Mouse (Mus musculus) cerebellum, postnatal 10 days (tissue): ENCODE data around the gene Pon2.
"Not testable (repeated sequence)": the region's sequence is repeated elsewhere in the genome, so short reads cannot be mapped to it uniquely, and the experiment has no call there.

Experiments used
- DNase-seq, 2 experiments: peaks; one replicate each; pipeline ENCODE4 v3.0.0; 2021; ENCODE audit warnings: mixed read lengths in 2 of 2

The Pon2 gene

DNA sequence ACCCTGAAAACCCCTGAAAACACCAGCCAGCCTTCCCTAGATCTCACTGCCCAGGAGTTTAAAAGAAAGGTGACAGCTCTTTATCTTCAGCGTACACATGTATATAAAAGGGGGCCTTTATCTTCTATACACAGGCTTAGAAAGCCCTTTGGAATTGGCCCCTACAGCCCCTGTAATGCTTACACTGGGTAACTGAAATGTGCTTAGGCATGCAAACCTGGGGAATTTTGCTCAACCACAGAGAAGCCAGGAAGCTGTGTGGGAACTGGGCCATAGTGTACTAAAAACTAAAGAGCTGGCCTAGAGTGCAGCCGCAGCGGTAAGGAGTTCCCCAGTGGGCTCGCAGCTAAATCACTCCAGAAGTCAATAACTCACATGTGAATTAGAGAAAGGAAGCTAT is 6.8 kb downstream of the Pon2 start:
- DNase-seq = no peak

DNA sequence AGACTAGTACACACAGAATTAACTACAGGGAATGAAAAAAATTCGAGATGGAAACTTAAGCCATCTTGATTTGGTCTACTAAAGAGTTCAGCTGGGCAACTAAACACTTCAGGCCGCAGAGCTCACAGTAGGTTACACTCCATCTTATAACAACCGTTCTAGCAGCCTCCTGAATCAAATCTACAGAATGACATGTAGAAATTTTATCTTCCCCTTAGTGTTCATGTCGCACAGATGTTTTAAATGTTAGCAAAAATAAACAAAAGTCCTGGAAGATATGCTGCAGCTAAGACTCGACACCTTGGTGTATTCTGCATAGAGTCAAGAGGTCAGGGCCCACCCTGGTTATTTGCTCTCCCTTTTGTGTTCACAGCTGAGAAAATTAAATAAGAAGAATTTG is 10.3 kb downstream of the Pon2 start:
- no peak for DNase-seq

DNA sequence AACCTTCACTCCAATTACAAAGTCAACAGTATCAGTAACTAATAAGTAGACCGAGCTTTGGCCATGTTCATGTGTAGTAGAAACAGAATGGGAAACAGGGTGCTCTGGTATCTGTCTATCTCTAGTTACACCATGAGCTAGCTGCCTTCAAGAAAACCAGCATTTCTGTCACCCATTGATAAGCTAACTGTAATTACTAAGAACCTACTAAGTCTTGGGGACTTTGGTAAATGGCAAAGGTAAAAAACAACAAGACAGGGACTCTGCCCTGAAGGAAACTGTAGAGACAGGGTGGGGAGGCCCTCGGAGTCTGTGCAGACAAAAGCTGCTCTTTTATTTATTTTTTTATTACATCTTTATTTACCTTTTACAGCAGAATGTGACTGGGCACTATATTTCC is 10.9 kb downstream of the Pon2 start:
- no peak for DNase-seq

DNA sequence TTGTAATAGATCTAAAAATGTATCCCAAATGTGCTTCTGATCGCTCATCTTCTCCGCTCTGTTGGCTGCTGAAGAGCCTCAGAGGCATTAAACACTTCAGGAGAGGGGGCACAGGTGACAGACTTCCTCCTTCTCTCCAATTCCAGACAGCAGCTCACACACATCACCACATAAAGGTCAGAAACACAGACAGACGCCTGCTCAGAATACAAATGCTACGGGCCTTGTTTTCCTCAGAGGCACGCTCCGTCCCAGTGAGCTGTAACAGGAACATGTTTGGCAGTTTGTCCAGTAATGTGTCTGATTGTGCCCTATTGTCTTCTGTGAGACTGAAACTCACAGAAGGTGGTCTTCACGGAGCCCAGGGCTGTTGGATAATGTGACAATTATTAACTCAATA is 15.8 kb downstream of the Pon2 start:
- DNase-seq = peak in 1 of 2 experiments; percentile 7

DNA sequence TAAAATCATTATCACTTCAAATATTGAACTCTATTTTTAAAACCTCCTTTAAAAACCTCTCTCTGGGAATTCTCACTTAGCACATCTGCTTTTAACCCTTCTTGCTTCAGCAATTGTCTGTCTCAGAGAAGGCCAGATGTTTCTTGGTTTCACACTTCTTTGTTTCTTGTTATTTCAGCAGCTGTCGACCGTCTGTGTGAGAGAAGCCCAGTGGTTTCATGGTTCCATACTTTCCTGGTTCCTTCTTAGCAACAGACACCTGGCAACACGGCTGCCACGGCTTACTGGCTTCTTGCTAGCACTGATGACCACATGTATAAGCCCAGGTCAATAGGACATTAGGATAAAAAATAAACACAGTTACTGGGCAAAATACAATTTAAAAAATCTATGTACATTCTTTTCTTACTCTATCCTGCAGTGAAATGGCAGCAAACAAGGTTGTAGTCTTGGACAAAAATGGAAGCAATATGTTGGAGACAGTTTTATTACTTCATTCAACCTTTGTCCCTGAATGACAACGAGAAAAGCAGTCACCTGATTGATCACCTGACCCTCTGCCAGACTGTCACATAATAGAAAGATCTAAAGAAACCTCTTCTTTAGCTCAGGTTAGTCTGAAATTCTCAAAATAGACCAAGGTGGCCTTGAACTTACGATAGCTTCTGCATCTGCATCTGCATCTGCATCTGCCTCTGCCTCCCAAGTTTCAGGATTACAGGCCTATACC is 17.5 kb downstream of the Pon2 start:
- DNase-seq = no peak

DNA sequence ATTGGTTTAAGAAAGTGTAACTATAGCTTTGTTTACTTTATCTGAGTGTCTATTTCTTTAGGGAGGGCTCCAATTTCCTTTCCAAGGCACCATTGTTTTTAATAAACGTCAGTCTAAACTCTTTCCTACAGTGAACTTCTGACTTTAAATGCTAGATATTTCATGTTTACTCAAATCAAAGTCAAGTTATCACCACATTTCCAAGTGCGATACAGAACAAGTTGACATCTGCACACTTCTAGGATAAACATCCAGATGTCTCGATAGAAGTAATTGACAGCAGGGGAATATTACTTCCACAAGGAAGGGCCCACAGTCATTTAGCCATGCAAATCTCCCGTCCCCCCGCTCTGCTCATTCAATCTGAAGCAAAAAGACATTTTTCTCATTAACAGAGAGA is 20.3 kb downstream of the Pon2 start:
- DNase-seq = no peak

DNA sequence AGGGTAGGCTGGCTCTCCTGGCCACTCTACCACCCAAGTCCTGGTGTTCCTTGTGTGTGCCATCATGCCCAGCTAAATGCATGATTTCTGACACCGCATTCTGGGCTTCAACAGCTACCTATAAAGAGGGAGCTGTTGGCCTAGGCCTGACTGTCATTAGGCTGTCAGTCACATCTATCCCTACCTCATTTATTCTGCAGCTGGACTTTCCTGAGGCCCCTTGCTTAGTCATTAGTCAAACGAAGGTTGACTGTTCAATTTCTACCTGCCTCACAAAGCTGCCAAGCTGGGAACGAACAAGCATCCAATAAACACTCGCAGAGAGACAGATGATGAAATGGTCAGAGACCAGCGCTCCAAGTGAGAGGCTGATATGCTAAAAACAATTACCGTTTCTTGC is 28.6 kb downstream of the Pon2 start:
- DNase-seq = no peak

DNA sequence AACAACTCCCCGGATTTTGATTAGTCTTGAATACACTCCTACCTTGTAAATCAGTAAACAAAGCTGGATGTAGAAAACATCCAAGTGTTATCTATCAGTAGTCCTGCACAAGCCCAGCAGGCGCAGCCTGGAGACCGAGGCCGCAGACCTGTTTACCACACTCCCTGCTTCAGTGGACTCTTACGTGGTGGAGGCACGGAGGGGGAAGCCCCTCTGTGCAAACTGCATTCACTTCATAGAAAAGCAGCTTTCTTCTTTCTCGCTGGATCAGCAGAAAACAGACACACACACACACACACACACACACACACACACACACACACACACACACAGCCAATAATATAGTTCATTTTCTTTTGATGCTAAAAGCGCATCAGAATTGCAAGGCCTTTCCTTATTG is 33.5 kb downstream of the Pon2 start:
- DNase-seq = no peak

DNA sequence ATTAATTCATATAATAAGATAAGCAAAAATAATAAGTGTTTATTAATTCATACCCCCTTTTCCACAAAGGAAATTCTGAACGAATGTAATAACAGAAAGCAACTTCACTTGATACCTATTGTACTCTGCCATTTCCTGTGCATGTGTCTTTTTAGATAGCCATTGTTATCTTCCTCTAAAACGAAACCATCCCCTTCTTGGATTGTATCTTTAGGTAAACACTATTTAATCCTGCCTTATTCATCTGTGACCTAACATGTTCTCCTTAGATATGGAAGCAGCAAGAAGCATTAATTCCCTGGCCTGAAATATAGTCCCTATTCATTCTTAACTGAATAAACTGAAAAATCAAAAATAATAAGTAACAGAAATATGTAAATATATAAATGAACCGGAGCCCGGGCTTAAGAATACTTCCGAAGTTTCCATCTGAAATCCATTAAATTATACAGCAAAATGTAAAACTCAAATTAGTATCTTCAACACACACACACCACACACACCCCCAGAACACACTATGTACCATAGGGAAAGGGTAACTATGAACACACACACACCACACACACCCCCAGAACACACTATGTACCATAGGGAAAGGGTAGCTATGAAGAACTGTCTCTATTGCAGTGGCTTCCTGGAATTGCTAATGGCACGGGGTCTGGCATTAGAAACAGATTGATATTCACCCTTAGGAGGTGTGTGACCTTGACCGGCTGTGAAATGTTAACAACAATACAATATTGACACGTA is 34.8 kb downstream of the Pon2 start:
- no peak for DNase-seq

DNA sequence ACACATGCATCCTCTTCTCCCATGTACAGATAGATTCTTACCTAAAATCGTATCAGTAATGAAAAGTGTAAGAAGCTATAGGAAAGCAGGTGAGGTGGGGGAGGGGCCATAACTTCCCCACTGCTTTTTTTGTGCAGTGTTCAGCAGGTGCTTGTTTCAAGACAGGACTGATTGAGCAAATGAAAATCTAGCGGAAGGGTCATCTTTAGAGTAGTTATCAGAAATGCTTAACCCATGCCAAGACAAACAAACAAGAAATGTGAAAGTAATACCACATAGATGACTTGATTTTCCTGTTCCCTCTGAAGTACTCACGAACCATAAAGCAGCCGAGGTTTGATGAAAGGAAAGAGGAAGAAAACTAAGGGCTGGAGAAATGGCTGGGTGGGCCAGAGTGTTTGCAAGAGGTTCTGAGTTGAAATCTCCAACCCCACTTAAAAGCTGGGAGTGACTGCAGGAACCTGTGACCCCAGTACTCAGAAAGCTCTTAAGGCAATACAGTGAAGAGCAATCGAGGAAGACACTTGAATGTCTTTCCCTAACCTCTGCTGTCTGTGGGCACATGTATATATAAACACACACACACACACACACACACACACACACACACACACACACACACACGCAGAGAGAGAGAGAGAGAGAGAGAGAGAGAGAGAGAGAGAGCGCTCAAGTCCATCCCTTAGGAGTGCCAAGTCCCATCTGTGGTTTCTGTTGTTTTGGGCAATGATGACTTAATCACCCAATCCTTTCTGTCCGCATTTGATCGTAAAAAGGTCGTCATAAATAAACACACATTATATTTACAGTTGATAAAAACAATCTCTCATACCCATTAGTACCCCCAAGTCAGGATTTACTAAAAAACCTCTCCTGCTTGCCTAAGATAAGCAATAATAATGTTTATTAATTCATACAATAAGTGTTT is 35.7 kb downstream of the Pon2 start:
- no peak for DNase-seq

DNA sequence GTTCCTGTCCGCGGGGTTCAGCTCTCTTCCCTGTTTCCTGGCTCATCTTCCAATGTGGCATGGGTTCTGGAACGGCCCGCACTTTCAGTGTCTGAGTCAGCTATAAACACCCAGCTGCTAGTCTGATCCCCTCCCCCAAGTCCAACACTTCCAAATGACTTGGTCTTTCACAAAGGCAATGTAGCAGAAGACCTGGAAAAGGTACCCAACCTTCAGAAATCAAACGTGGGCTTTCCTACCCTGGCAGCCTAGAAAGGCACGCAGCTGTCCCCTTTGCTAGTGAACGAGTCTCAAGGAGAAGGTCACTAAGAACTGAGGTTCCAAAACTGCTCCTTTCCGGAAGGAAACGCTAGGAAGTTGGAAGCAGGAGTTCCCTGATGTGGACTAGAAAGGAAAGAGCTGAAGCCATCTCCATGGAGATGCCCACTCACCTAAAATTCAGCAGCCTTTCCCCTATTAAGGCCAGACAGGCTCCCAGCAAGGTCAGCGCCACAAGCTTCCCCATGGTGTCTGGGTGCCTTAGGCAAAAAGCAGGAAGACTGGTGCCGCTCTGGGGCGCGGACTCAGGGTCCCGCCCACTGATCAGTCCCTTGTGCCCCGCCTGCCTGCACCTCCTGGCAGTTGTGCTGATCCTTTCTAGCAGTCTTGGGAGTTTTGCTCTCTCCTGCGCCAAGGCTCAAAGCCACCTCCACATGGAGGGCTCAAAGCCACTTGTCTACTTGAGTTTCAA is 42.4 kb downstream of the Pon2 start, which contains the start of gene Pon3:
Gene Pon3 (minus strand): TSS at position 565 of the 730 bp plus-strand sequence.
- DNase-seq = peak; percentile 42 to 52

DNA sequence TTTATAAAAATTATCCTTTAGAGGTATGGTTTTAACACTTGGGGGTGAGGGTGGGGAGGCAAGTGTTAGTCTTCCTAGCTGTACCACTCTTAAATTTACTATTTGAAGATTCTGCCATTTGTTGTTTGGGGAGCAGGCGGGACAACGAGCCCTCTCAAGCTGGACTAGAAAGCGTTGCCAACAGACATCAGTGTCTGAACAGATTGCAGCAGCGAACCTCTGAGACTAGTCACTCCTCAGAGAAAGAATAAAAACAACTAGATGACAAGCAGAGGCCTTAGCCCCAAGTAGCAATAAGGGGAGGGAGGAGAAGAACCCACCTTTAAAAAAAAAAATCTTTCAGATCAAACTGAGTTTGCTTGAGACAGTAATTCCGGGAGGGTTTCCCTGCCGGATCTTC is 43.0 kb downstream of the Pon2 start:
- peak; percentile 19 to 22 for DNase-seq

DNA sequence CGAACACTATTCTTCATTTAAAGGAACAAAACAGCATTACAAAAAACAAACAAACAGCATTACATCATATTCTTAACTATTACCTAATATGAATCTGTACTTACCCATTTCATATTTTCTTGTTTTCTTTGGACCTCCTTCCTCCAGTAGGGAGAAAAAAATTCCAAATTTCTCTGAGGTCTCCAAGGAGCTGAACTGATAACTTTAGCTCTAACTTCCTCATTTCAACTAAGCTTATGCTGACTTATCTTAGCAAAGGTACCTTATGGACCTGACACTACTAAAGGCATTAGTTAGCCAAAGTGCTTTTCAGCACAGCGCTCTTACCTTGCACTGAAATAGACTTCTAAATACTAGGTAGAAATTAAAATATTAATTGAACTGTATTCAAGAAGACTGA is 43.4 kb downstream of the Pon2 start:
- no peak for DNase-seq

DNA sequence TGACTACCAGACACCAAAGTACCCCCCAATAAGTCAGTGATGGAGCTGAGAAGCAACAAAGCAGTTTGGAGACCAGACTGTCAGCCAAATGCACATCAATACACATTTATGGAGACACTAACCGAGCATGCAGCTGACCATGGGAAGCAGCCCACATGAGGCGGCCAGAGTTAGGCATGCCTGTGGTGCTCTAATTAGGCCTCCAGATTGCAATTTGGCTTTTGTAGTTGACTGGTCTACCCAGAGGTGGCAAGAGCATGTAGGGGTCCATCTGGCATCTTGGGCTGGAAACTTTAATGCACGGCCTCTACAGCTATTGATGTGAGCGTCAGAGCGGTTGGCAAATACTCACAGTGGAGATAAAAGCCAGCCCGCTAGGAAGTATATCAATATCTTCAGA is 52.3 kb downstream of the Pon2 start:
- peak; percentile 26 to 61 for DNase-seq

DNA sequence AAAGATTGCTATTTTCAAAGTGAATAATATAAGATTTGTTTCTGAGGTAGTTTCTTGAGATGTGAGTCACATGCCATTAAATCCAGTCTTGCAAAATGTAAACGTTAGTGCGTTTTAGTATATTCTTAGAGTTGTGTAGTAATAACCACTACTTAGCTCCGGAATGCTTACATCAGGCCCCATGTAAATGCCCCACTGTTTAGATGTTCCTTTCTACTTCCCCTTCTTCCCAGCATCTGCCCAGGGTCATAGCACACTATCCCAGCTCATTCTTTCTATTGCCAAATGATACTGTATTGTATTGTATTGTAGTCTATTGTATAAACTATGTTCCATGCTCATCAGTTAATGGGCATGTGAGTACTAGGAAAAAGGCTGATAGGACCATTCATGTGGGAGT is 59.5 kb downstream of the Pon2 start:
- no peak for DNase-seq

DNA sequence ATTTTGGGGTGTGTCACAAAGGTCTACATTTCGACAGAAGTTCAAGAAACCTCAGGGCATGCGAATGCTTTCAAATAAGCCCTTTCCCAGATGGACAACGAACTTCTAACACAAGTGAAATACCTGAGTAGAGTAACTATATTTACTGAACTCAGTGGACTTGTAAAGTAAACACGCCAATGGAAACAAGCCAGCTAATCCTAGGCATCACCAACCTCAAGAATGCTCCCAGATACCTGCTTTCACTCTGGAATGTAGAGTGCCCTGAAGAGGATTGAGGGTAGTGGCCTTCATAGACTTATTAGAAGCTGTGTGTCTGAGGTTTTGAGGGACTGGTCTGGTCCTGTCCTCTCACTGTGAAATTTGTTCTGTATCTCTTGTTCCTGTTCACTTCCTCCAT is 60.7 kb downstream of the Pon2 start:
- no peak for DNase-seq

DNA sequence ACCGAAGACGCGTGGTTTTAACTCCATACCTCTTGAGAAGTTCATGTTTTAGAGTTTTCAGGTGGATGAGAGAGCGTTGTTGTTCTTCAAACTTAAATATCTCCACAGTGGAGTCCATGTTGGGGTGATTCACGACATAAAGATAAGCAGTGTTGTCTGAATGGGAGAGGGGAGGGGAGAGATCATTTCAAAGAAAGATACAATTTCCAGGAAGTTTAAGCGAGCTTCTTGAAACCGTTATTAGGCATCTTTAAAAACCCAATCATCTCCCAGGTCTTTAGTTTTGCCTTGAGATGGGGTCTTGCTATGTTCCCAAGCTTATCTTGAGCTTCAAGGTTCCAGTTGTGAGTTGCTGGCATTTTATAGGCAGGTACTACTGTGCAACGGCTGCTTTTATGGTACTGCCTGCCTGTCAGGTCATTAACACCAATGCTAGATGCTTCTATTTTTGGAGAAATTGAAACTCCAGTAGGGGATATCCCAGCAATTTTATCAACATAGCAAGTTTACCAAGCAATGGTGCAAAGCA is 61.3 kb downstream of the Pon2 start:
- no peak for DNase-seq

DNA sequence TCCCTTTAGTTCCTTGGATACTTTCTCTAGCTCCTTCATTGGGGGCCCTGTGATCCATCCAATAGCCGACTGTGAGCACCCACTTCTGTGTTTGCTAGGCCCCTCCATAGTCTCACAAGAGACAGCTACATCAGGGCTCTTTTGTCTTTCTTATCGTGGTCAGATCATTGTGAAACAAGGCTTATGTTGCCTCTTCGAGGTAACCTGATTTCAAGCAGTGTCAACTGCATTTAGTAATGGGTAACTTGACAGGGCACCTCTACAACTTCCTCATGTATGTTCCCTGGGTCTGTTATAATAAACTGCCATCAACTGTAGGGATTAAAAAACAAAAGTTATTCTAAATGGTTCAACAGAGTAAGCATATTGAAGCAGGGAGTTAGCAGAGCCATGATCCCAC is 63.7 kb downstream of the Pon2 start:
- DNase-seq = no peak

DNA sequence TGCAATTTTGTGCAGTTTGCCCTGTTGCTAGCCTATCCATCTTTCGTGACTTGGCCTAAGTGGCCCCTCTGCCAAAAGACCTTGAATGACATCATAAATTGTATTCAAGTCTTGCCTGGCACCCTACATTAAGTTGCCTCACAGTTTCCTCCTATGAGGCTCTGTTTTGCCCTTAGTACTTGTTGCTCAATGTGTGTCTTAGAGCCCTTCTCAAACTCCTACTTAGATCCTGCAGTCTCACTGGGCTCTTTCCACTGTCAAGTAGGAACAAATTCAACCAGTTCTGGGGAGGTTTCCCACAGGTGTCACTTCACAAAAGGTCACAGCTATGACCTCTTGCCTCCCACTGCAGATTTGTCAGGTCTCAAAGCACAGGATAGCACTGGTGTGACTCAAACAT is 64.4 kb downstream of the Pon2 start:
- DNase-seq = no peak

DNA sequence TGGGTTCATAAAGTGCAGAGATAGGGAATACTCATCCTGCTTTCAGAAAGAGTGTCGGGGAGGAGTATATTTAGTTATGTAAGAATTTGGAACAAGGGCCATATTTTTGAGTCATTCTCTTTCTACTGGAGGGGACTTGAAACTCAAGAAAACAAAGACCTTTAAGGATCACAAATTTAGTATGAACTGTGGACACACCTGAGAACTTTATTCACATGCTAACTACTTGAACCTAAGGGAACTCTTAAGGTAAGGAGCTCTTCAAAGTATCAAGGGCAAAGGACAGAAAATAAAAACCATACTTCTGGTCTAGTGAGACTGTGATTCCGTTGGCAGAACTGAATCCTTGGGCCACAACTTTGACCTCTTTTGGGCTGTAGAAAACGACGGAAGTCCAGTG is 66.2 kb downstream of the Pon2 start:
- DNase-seq = no peak

DNA sequence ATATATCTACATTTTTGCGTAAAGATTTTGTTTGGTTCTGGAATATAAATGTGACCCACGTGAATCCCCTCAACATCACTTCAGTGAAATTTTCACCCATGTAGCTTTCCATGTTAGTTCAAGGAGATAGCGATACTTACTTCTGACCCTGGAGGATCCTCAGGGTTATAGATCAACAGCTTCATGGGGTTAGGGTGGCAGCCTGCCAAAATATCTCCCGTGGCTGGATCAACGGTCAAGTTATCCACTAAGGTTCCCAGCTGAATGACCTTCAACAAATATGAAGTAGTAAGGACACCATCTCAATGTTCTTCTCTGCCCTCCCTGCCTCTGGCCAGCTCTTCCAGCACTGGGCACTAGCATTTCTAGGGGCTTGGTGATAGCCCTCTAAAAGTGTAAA is 68.0 kb downstream of the Pon2 start:
- no peak for DNase-seq

DNA sequence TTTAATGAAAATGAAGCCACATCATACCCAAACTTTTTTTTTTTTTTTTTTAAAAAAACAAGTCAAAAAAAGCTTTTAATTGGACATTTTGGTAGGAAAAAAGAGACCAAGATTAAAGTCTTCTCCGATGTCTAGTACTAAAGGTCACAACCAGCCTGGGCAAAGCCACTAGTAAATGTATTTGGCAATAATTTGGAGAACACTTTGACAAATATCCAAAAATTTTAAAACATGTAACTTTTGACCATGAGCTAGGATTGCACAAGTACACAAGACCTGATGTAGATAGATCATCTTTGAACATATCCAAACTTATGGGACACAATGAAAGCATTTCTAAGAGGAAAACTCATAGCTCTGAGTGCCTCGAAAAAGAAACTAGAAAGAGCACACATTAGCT is 74.7 kb downstream of the Pon2 start:
- not testable (repeated sequence) for DNase-seq

DNA sequence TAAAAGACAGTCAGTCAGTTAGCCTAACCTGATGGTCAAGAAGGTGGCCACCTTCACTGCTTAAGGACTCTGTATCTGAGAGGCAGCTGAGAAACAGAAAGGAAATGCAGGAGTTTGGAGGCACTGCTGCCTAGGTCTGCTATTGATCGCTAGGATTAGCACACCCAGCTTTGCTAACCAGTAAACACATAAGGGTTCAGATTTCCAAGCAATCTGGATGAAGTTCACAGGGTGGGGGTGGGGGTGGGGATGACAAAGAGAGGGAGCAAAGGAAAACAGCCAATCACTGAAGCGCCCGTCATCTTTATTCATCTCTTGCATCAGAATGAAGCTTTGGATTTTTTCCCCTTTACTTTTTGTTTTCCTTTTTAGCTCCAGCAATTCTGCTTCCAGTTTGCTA is 76.2 kb downstream of the Pon2 start:
- no peak for DNase-seq
